Mouse (Mus musculus) liver, embryonic 14.5 days (tissue): ENCODE results near the gene Zfp46. TPM values are rescaled to one million over a fixed set of nuclear protein-coding genes. Genes with fewer than 3 reads are reported as not detected.

ENCODE experiments used
- ATAC-seq: fragments of 200-750 bp; cut with Nextera tagmentation; 2 replicates; pipeline ENCODE4 v1.8.0; 2017; ENCODE audit warnings: moderate number of reproducible peaks, mild to moderate bottlenecking, moderate library complexity; ENCODE audit not compliant: insufficient read depth
- DNase-seq, 3 experiments: peaks; one replicate each; pipeline ENCODE4 v3.0.0-alpha.2; 2012 to 2013; ENCODE audit warnings: low read depth in 3 of 3, low spot score in 3 of 3
- H3K27ac ChIP-seq: fragments of 300-500 bp; sonication (generic); 2 replicates; pipeline ENCODE4 v1.5.1; 2014; ENCODE audit warnings: moderate library complexity, mild to moderate bottlenecking, control low read depth, inconsistent platforms
- H3K27me3 ChIP-seq: fragments of 300-500 bp; sonication (generic); 2 replicates; pipeline ENCODE4 v1.6.1; 2014; ENCODE audit warnings: mild to moderate bottlenecking, low read length, moderate library complexity; ENCODE audit not compliant: control insufficient read depth, insufficient read depth
- H3K36me3 ChIP-seq: fragments of 300-500 bp; sonication (generic); replicated peaks from 2 replicates; pipeline ENCODE4 v1.6.1; 2014; ENCODE audit warnings: low read depth; ENCODE audit not compliant: control insufficient read depth, insufficient read depth
- H3K4me1 ChIP-seq, 2 experiments: fragments of 200-500 bp in 1 of 2; fragments of 300-500 bp in 1 of 2; sonication (generic) in 1 of 2; replicated peaks; 2 replicates each; pipeline ENCODE4 v1.6.1; 2012 to 2014; ENCODE audit warnings: antibody characterized with exemption in 1 of 2, inconsistent platforms in 1 of 2, low read length in 1 of 2; ENCODE audit not compliant: control insufficient read depth in 2 of 2, insufficient read depth in 2 of 2
- H3K4me2 ChIP-seq: fragments of 300-500 bp; sonication (generic); 2 replicates; pipeline ENCODE4 v1.6.1; 2014; ENCODE audit warnings: low read depth, mild to moderate bottlenecking, control low read depth, moderate library complexity
- H3K4me3 ChIP-seq, 2 experiments: fragments of 200-500 bp in 1 of 2; fragments of 300-500 bp in 1 of 2; sonication (generic) in 1 of 2; 2 replicates each; pipeline ENCODE4 v1.5.1; 2012 to 2014; ENCODE audit warnings: low read depth in 2 of 2, low read length in 2 of 2, mild to moderate bottlenecking in 2 of 2, control low read depth in 1 of 2, inconsistent platforms in 1 of 2, moderate library complexity in 1 of 2; ENCODE audit not compliant: insufficient read depth in 1 of 2
- H3K9ac ChIP-seq: fragments of 300-500 bp; sonication (generic); replicated peaks from 2 replicates; pipeline ENCODE4 v1.6.1; 2014; ENCODE audit warnings: mild to moderate bottlenecking, control low read depth, moderate library complexity
- H3K9me3 ChIP-seq: fragments of 300-500 bp; sonication (generic); 2 replicates; pipeline ENCODE4 v1.6.1; 2016; ENCODE audit warnings: low read length, mixed read lengths; ENCODE audit not compliant: control insufficient read depth
- CTCF ChIP-seq: IDR thresholded peaks from 2 replicates; pipeline ENCODE4 v1.5.1; 2016; ENCODE audit warnings: antibody characterized with exemption, low read depth, control low read depth
- EP300 ChIP-seq: IDR thresholded peaks from 2 replicates; pipeline ENCODE4 v1.6.1; 2016; ENCODE audit warnings: antibody characterized with exemption, low read depth
- WGBS: fragments of 180-500 bp; shearing (Covaris S2); extraction: QIAGEN DNeasy Blood & Tissue Kit; methylation state at CpG from one replicate; pipeline ENCODE4 v1.1.7; 2014; ENCODE audit not compliant: insufficient replicate concordance; 5-methylcytosine and 5-hydroxymethylcytosine counted together
- polyA plus RNA-seq, 2 experiments: library from polyadenylated mRNA; depleted of rRNA in 1 of 2; stranded (reverse) in 1 of 2; unstranded in 1 of 2; fragments of >200 nt; fragmentation: Nextera tagmentation in 1 of 2; extraction: Ambion mirVana in 1 of 2; gene quantifications; 2 replicates each; pipeline versions ENCODE4 v1.2.1 to v1.2.3; 2012 to 2014

Zfp46 gene
- polyA plus RNA-seq (2012; rRNA removed) (2.6 and 2.7 TPM in 2 replicates), polyA plus RNA-seq (2014; fragmentation: Nextera tagmentation; extraction: Ambion mirVana) (2.6 and 2.9 TPM in 2 replicates)

DNA sequence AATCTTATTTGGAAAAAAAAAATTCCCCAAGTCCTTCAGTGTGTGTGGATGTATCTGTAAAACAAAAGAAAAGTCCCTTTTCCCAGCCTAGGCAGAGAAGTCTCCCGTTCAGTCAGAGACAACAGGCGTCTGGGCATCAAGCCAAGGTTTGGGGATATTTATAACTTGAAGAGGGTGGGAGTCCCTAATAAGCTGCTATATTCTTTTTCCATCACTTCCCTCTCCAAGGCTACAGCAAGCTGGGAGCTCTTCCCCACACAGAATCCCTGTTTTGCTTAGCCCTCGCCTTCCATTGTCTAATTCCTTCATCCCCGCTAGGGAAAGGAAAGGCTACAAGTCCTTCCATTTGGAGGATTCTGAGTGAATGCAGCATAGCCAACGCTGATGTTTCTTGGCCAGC, at the start of gene Zfp46:
Gene Zfp46, plus strand, starts transcription at position 229 of the 400 bp plus-strand sequence.
- DNase-seq: no peak
- H3K36me3 ChIP-seq: peaks cover 8% of the 10 kb centered on the region; the same call in 1 of the 2 replicates
- peaks cover 3% of the 10 kb centered on the region for H3K9me3 ChIP-seq
- no peaks in the 10 kb centered on the region; the same call in 1 of the 2 replicates for H3K27me3 ChIP-seq
- peak within 1 kb of the TSS; percentile 38 for H3K9ac ChIP-seq
- TF ChIP-seq EP300: no peak
- TF ChIP-seq CTCF: no peak
- peak within 1 kb of the TSS; percentile 82 for H3K4me2 ChIP-seq
- H3K27ac ChIP-seq: peak within 1 kb of the TSS; percentile 49
- H3K4me3 ChIP-seq: peak within 1 kb of the TSS; percentile 64 to 78
- H3K4me1 ChIP-seq: peaks cover 7 to 9% of the 10 kb centered on the region in 2 experiments; a peak in 2 of 4 replicates
- WGBS: 60% methylated on average over 5 of the region's 5 CpGs
- no peak for ATAC-seq

DNA sequence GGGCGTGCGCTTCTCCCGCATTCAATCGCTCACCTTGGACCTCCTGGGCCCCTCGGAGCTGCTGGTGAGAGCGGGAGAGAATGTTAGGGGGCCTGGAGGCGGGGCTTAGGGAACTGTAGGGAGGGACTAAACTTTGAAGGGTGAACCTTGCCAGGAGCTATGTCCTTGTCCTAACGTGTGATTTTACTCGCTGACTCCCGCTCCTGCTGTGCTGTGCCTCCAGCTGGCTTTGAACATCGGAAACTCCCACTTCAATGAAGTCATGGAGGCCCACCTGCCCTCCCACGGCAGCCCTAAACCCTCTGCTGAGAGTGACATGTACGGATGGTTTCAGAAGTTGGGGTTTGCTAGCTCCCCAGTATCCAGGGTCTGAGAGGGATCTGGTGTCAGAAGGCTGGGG, 45.8 kb upstream of the Zfp46 start:
- Histone ChIP-seq H3K4me1 (no peaks in the 10 kb centered on the region), H3K9me3 (no peaks in the 10 kb centered on the region), H3K4me2 (no peak overlapping the region), H3K9ac (no peak overlapping the region), H3K4me3 (no peak overlapping the region), H3K27ac (no peak overlapping the region), H3K27me3 (peaks cover 25% of the 10 kb centered on the region), H3K36me3 (no peaks in the 10 kb centered on the region)
- no peak for TF ChIP-seq CTCF
- 10% methylated on average over 13 of the region's 13 CpGs for WGBS
- no peak for DNase-seq
- no peak for ATAC-seq

DNA sequence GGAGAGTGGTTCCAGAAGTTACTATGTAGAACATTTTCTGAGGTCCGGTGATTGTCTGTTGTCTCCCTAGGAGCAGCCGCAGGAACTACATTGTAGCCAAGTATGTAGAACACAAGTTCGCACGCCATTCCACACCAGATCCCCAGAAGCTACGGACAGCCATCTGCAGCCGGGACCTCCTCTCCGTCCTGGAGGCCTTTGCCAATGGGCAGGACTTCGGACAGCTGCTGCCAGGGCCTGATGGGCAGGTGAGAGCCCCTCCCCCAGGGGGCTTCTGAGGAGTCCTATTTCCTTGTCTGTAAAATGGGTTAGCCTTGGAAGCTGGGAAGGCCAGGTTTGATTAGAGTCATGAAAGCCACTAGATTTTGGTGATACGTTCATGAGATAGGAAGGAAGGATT, 45.4 kb upstream of the Zfp46 start:
- Histone ChIP-seq H3K27me3 (peaks cover 25% of the 10 kb centered on the region), H3K4me3 (no peak overlapping the region), H3K36me3 (no peaks in the 10 kb centered on the region), H3K9me3 (no peaks in the 10 kb centered on the region), H3K4me1 (no peaks in the 10 kb centered on the region), H3K4me2 (no peak overlapping the region), H3K27ac (no peak overlapping the region), H3K9ac (no peak overlapping the region)
- WGBS: 52% methylated on average over 9 of the region's 9 CpGs
- no peak for TF ChIP-seq EP300
- TF ChIP-seq CTCF: no peak
- ATAC-seq (no peak), DNase-seq (no peak)

DNA sequence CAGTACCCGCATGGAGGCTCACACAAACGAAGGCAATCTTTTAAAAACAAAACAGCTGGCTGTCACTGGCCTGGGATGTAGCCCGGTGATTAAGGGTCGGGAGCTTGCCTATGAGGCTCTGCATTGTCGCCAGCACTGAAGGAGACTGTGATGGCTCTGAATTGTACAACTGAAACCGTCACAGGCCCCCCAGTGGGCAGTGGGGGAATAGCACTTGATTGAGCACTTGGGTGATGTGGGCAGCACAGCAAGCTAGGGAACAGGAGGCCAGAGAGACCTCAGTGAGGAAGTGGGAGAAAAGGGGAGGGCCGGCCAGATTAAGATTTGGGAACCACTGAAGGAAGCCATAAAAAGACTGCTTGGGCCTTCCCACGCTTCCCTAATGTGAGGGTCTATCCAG, 44.9 kb upstream of the Zfp46 start:
- ATAC-seq: no peak
- Histone ChIP-seq H3K9ac (no peak overlapping the region), H3K9me3 (no peaks in the 10 kb centered on the region), H3K4me2 (no peak overlapping the region), H3K4me3 (no peak overlapping the region), H3K4me1 (no peaks in the 10 kb centered on the region), H3K27ac (no peak overlapping the region), H3K36me3 (no peaks in the 10 kb centered on the region), H3K27me3 (peaks cover 25% of the 10 kb centered on the region)
- 5% methylated on average over 8 of the region's 8 CpGs for WGBS
- peak; percentile 37 to 48 (median 41) for DNase-seq
- TF ChIP-seq CTCF (peak; percentile 90), EP300 (no peak)

DNA sequence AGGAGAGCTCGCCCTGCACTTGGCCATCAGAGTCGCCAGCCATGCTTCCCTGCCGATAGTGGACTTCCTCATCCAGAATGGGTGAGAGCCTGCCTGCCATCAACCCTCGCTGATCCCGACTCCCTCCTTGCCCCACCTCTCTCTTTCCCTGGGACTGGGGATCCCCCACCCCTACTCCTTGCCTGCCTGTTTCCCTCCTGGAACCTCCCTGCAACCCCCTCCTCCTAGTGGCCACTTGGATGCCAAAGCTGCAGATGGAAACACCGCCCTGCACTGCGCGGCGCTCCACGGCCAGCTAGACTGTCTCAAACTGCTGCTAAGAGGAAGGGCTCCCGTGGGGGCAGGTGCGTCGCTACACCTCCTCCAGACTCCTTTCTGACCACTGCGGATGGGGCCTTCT, 44.4 kb upstream of the Zfp46 start:
- 44% methylated on average over 14 of the region's 14 CpGs for WGBS
- no peak overlapping the region for H3K27ac ChIP-seq
- ATAC-seq (no peak), DNase-seq (no peak)
- TF ChIP-seq EP300 (no peak), CTCF (no peak)
- no peaks in the 10 kb centered on the region for H3K36me3 ChIP-seq
- H3K9ac ChIP-seq: no peak overlapping the region
- peaks cover 25% of the 10 kb centered on the region for H3K27me3 ChIP-seq
- no peak overlapping the region for H3K4me3 ChIP-seq
- no peaks in the 10 kb centered on the region for H3K9me3 ChIP-seq
- H3K4me1 ChIP-seq: no peaks in the 10 kb centered on the region
- H3K4me2 ChIP-seq: no peak overlapping the region
